Mouse (Mus musculus) CH12.LX (cell line): ENCODE measurements around the gene Lhb. TPM values are rescaled to one million over a fixed set of nuclear protein-coding genes. Genes with fewer than 3 reads are reported as not detected.

Experiments used
- DNase-seq: peaks from one replicate; pipeline ENCODE4 v3.0.0-alpha.2; 2013; ENCODE audit errors: extremely low read depth
- H3K27ac ChIP-seq: 2 replicates; pipeline ENCODE4 v1.5.1; 2012; ENCODE audit warnings: low read depth, mild to moderate bottlenecking, control low read depth, moderate library complexity; ENCODE audit not compliant: insufficient read depth
- H3K27me3 ChIP-seq: replicated peaks from 2 replicates; pipeline ENCODE3; 2012; ENCODE audit warnings: inconsistent platforms
- H3K36me3 ChIP-seq, 2 experiments: replicated peaks in 1 of 2; 2 replicates each; pipeline versions ENCODE3 to v1.6.1; 2012; ENCODE audit warnings: inconsistent platforms in 1 of 2, low read length in 1 of 2, mild to moderate bottlenecking in 1 of 2, mixed read lengths in 1 of 2, moderate library complexity in 1 of 2; ENCODE audit not compliant: control insufficient read depth in 1 of 2, insufficient read depth in 1 of 2
- H3K4me1 ChIP-seq, 2 experiments: 2 replicates each; pipeline ENCODE4 v1.6.1; 2012; ENCODE audit warnings: inconsistent platforms in 1 of 2, moderate library complexity in 1 of 2; ENCODE audit not compliant: insufficient read depth in 2 of 2, control insufficient read depth in 1 of 2
- H3K4me2 ChIP-seq: 2 replicates; pipeline ENCODE4 v1.6.1; 2012; ENCODE audit warnings: low read depth, mild to moderate bottlenecking, control low read depth; ENCODE audit not compliant: poor library complexity, insufficient read depth, severe bottlenecking
- H3K4me3 ChIP-seq, 3 experiments: fragments of 150-350 bp in 1 of 3; sonication (generic) in 1 of 3; replicated peaks in 1 of 3; 2 replicates each; pipeline versions ENCODE3 to v1.5.1; 2011 to 2012; ENCODE audit warnings: low read depth in 2 of 3, low read length in 2 of 3, mild to moderate bottlenecking in 2 of 3, moderate library complexity in 2 of 3, control low read depth in 1 of 3, improper control_type of control experiment in 1 of 3, inconsistent platforms in 1 of 3, mixed read lengths in 1 of 3; ENCODE audit not compliant: poor library complexity in 1 of 3
- H3K79me2 ChIP-seq: replicated peaks from 2 replicates; pipeline ENCODE4 v1.6.1; 2012; ENCODE audit warnings: mild to moderate bottlenecking, moderate library complexity; ENCODE audit not compliant: control insufficient read depth, poor library complexity, insufficient read depth, severe bottlenecking; ENCODE audit errors: extremely low read depth
- H3K9ac ChIP-seq: 2 replicates; pipeline ENCODE4 v1.6.1; 2012; ENCODE audit warnings: low read depth, mild to moderate bottlenecking, control low read depth, moderate library complexity; ENCODE audit not compliant: insufficient read depth
- H3K9me3 ChIP-seq: replicated peaks from 2 replicates; pipeline ENCODE3; 2012; ENCODE audit warnings: low read length, inconsistent platforms, mixed read lengths
- BHLHE40 ChIP-seq: IDR thresholded peaks from 2 replicates; pipeline ENCODE4 v1.6.1; 2011; ENCODE audit warnings: mild to moderate bottlenecking, low read depth, low read length, improper control_type of control experiment
- CHD1 ChIP-seq: IDR thresholded peaks from 2 replicates; pipeline ENCODE4 v1.6.1; 2012; ENCODE audit warnings: low read depth, low read length, improper control_type of control experiment, inconsistent platforms
- CHD2 ChIP-seq: IDR thresholded peaks from 2 replicates; pipeline ENCODE4 v1.6.1; 2011; ENCODE audit warnings: low read length, improper control_type of control experiment
- CTCF ChIP-seq, 2 experiments: IDR thresholded peaks in 1 of 2; conservative IDR thresholded peaks in 1 of 2; 2 replicates each; pipeline ENCODE4 v1.5.1; 2011 to 2012; ENCODE audit warnings: low read depth in 2 of 2, low read length in 2 of 2, improper control_type of control experiment in 1 of 2, inconsistent platforms in 1 of 2, mild to moderate bottlenecking in 1 of 2, moderate library complexity in 1 of 2
- GABPA ChIP-seq: IDR thresholded peaks from 2 replicates; pipeline ENCODE4 v1.6.1; 2012; ENCODE audit warnings: low read depth, low read length, improper control_type of control experiment, inconsistent platforms; ENCODE audit not compliant: insufficient replicate concordance
- JUND ChIP-seq: conservative IDR thresholded peaks from 2 replicates; pipeline ENCODE4 v1.6.1; 2011; ENCODE audit warnings: low read depth, low read length, improper control_type of control experiment
- KAT2A ChIP-seq: IDR thresholded peaks from 2 replicates; pipeline ENCODE4 v1.6.1; 2012; ENCODE audit warnings: low read length, improper control_type of control experiment, inconsistent platforms; ENCODE audit not compliant: insufficient replicate concordance
- MAFK ChIP-seq: IDR thresholded peaks from 2 replicates; pipeline ENCODE4 v1.6.1; 2011; ENCODE audit warnings: low read length, improper control_type of control experiment; ENCODE audit not compliant: insufficient replicate concordance
- MAX ChIP-seq: IDR thresholded peaks from 2 replicates; pipeline ENCODE4 v1.6.1; 2011; ENCODE audit warnings: low read length, improper control_type of control experiment
- MAZ ChIP-seq: IDR thresholded peaks from 2 replicates; pipeline ENCODE4 v1.6.1; 2012; ENCODE audit warnings: low read depth, mild to moderate bottlenecking, inconsistent platforms, low read length, improper control_type of control experiment, moderate library complexity
- MYC ChIP-seq: IDR thresholded peaks from 2 replicates; pipeline ENCODE4 v1.6.1; 2011; ENCODE audit warnings: low read depth, mild to moderate bottlenecking, improper control_type of control experiment, low read length
- NELFE ChIP-seq: IDR thresholded peaks from 2 replicates; pipeline ENCODE4 v1.6.1; 2011; ENCODE audit warnings: low read depth, low read length, improper control_type of control experiment
- NRF1 ChIP-seq: IDR thresholded peaks from 2 replicates; pipeline ENCODE4 v1.6.1; 2014; ENCODE audit warnings: low read depth, mild to moderate bottlenecking, inconsistent platforms, low read length, improper control_type of control experiment, moderate library complexity
- PAX5 ChIP-seq: IDR thresholded peaks from 2 replicates; pipeline ENCODE4 v1.6.1; 2012; ENCODE audit warnings: low read length, inconsistent platforms, mixed read lengths
- POLR2A ChIP-seq: IDR thresholded peaks from 2 replicates; pipeline ENCODE4 v1.6.1; 2011; ENCODE audit warnings: low read depth, mild to moderate bottlenecking, improper control_type of control experiment, low read length
- POLR2AphosphoS2 ChIP-seq: IDR thresholded peaks from 2 replicates; pipeline ENCODE4 v1.6.1; 2011; ENCODE audit warnings: low read depth, low read length, improper control_type of control experiment
- RAD21 ChIP-seq: IDR thresholded peaks from 2 replicates; pipeline ENCODE4 v1.6.1; 2011; ENCODE audit warnings: low read depth, mild to moderate bottlenecking, low read length, improper control_type of control experiment, moderate library complexity
- RCOR1 ChIP-seq: conservative IDR thresholded peaks from 2 replicates; pipeline ENCODE4 v1.6.1; 2012; ENCODE audit warnings: low read depth, mild to moderate bottlenecking, inconsistent platforms, low read length, improper control_type of control experiment
- TBP ChIP-seq: conservative IDR thresholded peaks from 2 replicates; pipeline ENCODE4 v1.6.1; 2011; ENCODE audit warnings: low read depth, low read length, improper control_type of control experiment
- TCF12 ChIP-seq: IDR thresholded peaks from 2 replicates; pipeline ENCODE4 v1.6.1; 2014; ENCODE audit warnings: low read depth, mild to moderate bottlenecking, inconsistent platforms, low read length, improper control_type of control experiment
- USF1 ChIP-seq: IDR thresholded peaks from 2 replicates; pipeline ENCODE4 v1.6.1; 2014; ENCODE audit warnings: low read depth, mild to moderate bottlenecking, inconsistent platforms, low read length, improper control_type of control experiment
- USF2 ChIP-seq: conservative IDR thresholded peaks from 2 replicates; pipeline ENCODE4 v1.6.1; 2011; ENCODE audit warnings: low read depth, low read length, improper control_type of control experiment
- ZC3H11A ChIP-seq: IDR thresholded peaks from 2 replicates; pipeline ENCODE4 v1.6.1; 2012; ENCODE audit warnings: low read depth, mild to moderate bottlenecking, inconsistent platforms, low read length, improper control_type of control experiment
- ZKSCAN1 ChIP-seq: IDR thresholded peaks from 2 replicates; pipeline ENCODE4 v1.6.1; 2012; ENCODE audit warnings: low read depth, inconsistent platforms, low read length, improper control_type of control experiment, borderline replicate concordance
- ZNF384 ChIP-seq: IDR thresholded peaks from 2 replicates; pipeline ENCODE4 v1.6.1; 2012; ENCODE audit warnings: low read depth, low read length, improper control_type of control experiment, inconsistent platforms
- dilution Hi-C: fragments of 300-500 bp; cut with MboI; formaldehyde crosslinking; loops from 2 replicates; pipeline ENCODE4 v1.14.3; 2020; ENCODE audit warnings: low sequenced_read_pairs; ENCODE audit not compliant: extremely low pct_unique_long_range_greater_than_20kb, extremely low pct_ligation_motif_present
- in situ Hi-C: fragments of 300-500 bp; cut with MboI; formaldehyde crosslinking; loops from 3 replicates; pipeline ENCODE4 v1.14.3; 2019; ENCODE audit warnings: low sequenced_read_pairs, low pct_ligation_motif_present, low pct_unique_long_range_greater_than_20kb, mixed read lengths
- polyA plus RNA-seq: library from polyadenylated mRNA; unstranded; fragments of >175 nt; gene quantifications from 2 replicates; pipeline ENCODE4 v1.2.1, GENCODE M21; 2012; ENCODE audit warnings: low read depth; ENCODE audit not compliant: insufficient read length
- total RNA-seq, 2 experiments: library from RNA; depleted of rRNA; stranded (reverse); fragments of 300-350 nt in 1 of 2; fragments of >200 nt in 1 of 2; gene quantifications; 2 replicates each; pipeline ENCODE4 v1.2.3; 2012 to 2014

The Lhb gene
- total and polyA plus RNA-seq, 3 experiments: not detected

GRCm38 (mm10) chr7:45436444-45436843 lies 15.8 kb downstream of the Lhb start:
- H3K36me3 ChIP-seq: peaks cover 17 to 52% of the 10 kb centered on the region in 2 experiments
- in situ Hi-C loops (no loop called here), dilution Hi-C loops (no loop called here)
- peaks cover 26% of the 10 kb centered on the region for H3K79me2 ChIP-seq
- H3K4me3 ChIP-seq: no peak overlapping the region
- no peak overlapping the region for H3K4me2 ChIP-seq
- no peak overlapping the region for H3K9ac ChIP-seq
- DNase-seq: no peak
- peaks cover 3 to 50% of the 10 kb centered on the region in 2 experiments; a peak in 3 of 4 replicates for H3K4me1 ChIP-seq
- H3K9me3 ChIP-seq: no peaks in the 10 kb centered on the region
- no peak for TF ChIP-seq TBP
- no peak for TF ChIP-seq USF1
- no peak for TF ChIP-seq POLR2A
- no peak for TF ChIP-seq USF2
- no peak for TF ChIP-seq BHLHE40
- TF ChIP-seq ZNF384: no peak
- TF ChIP-seq JUND: no peak
- TF ChIP-seq RCOR1: no peak
- TF ChIP-seq CHD2: no peak
- TF ChIP-seq MYC: no peak
- no peak for TF ChIP-seq ZKSCAN1
- no peak for TF ChIP-seq ZC3H11A
- TF ChIP-seq POLR2AphosphoS2: no peak
- TF ChIP-seq PAX5: no peak
- TF ChIP-seq MAX: no peak
- TF ChIP-seq, all 38 proteins: peak for 0
- no peaks in the 10 kb centered on the region for H3K27me3 ChIP-seq
- H3K27ac ChIP-seq: no peak overlapping the region

GRCm38 (mm10) chr7:45437046-45437445 lies 16.4 kb downstream of the Lhb start:
- dilution Hi-C loops (no loop called here), in situ Hi-C loops (no loop called here)
- no peak overlapping the region for H3K27ac ChIP-seq
- no peak overlapping the region for H3K4me2 ChIP-seq
- H3K36me3 ChIP-seq: peaks cover 11 to 50% of the 10 kb centered on the region in 2 experiments
- H3K27me3 ChIP-seq: no peaks in the 10 kb centered on the region
- H3K9me3 ChIP-seq: no peaks in the 10 kb centered on the region
- no peak for TF ChIP-seq MAZ
- TF ChIP-seq CTCF (conservative IDR thresholded peaks at IDR 0.05 in 1 of 2, IDR thresholded peaks at IDR 0.05 in 1 of 2; ENCODE audit: low read depth in 2 of 2, low read length in 2 of 2): no peak
- no peak for TF ChIP-seq POLR2A
- no peak for TF ChIP-seq MAFK
- TF ChIP-seq TCF12: no peak
- no peak for TF ChIP-seq NELFE
- no peak for TF ChIP-seq NRF1
- no peak for TF ChIP-seq BHLHE40
- no peak for TF ChIP-seq GABPA
- no peak for TF ChIP-seq POLR2AphosphoS2
- no peak for TF ChIP-seq CHD2
- no peak for TF ChIP-seq MAX
- TF ChIP-seq KAT2A: no peak
- TF ChIP-seq RAD21: no peak
- TF ChIP-seq CHD1: no peak
- no peak for TF ChIP-seq JUND
- peaks cover 3 to 44% of the 10 kb centered on the region in 2 experiments; a peak in 3 of 4 replicates for H3K4me1 ChIP-seq
- H3K79me2 ChIP-seq: peaks cover 20% of the 10 kb centered on the region
- no peak for DNase-seq
- no peak overlapping the region for H3K9ac ChIP-seq
- H3K4me3 ChIP-seq: no peak overlapping the region
